Mouse (Mus musculus): Measurements from ENCODE around the gene Cpne8. TPM values are rescaled to one million over a fixed set of nuclear protein-coding genes. Genes with fewer than 3 reads are reported as not detected.

Cpne8 gene
- 10.0 and 12.4 TPM in 2 replicates for polyA plus RNA-seq (2016; fragmentation: Nextera tagmentation; extraction: Ambion mirVana)

GRCm38 (mm10) chr15:90678985-90679759 is at the start of gene Cpne8:
Gene Cpne8 (minus strand): TSS chr15:90679432.
- under 1% methylated on average over 55 of the region's 56 CpGs for WGBS
- Histone ChIP-seq H3K27me3 (peaks cover 3% of the 10 kb centered on the region; the same call in 1 of the 2 replicates), H3K4me2 (replicated peaks) (peak within 1 kb of the TSS; percentile 96), H3K36me3 (no peaks in the 10 kb centered on the region), H3K9ac (peak within 1 kb of the TSS; percentile 62), H3K4me3 (peak within 1 kb of the TSS; percentile 59), H3K27ac (no peak within 1 kb of the TSS), H3K4me1 (no peaks in the 10 kb centered on the region; the same call in 1 of the 2 replicates), H3K9me3 (no peaks in the 10 kb centered on the region)
- ATAC-seq (ENCODE audit: insufficient number of reproducible peaks, insufficient read depth, low FRiP score, low TSS enrichment) = peak; percentile 67

- no peaks in the 10 kb centered on the region for H3K27me3 ChIP-seq
- H3K36me3 ChIP-seq = no peaks in the 10 kb centered on the region
- no peaks in the 10 kb centered on the region for H3K9me3 ChIP-seq
- no peak overlapping the region for H3K9ac ChIP-seq
- H3K4me3 ChIP-seq = no peak overlapping the region
- H3K4me1 ChIP-seq = no peaks in the 10 kb centered on the region
- no peak overlapping the region for H3K27ac ChIP-seq
- ATAC-seq (ENCODE audit: insufficient number of reproducible peaks, insufficient read depth, low FRiP score, low TSS enrichment) = no peak
- no peak overlapping the region for H3K4me2 ChIP-seq (replicated peaks)
- WGBS = 84% methylated on average over 4 of the region's 4 CpGs
Observed at GRCm38 (mm10) chr15:90717717-90718116, 38.5 kb upstream of the Cpne8 start.

- no peaks in the 10 kb centered on the region for H3K27me3 ChIP-seq
- no peaks in the 10 kb centered on the region for H3K9me3 ChIP-seq
- 85% methylated on average over 7 of the region's 7 CpGs for whole genome bisulfite sequencing
- no peak overlapping the region for H3K4me2 ChIP-seq (replicated peaks)
- no peaks in the 10 kb centered on the region for H3K36me3 ChIP-seq
- no peak overlapping the region for H3K9ac ChIP-seq
- no peaks in the 10 kb centered on the region for H3K4me1 ChIP-seq
- no peak for ATAC-seq (ENCODE audit: insufficient number of reproducible peaks, insufficient read depth, low FRiP score, low TSS enrichment)
- no peak overlapping the region for H3K27ac ChIP-seq
- no peak overlapping the region for H3K4me3 ChIP-seq
Observed at GRCm38 (mm10) chr15:90709296-90709695, 30.1 kb upstream of the Cpne8 start.

GRCm38 (mm10) chr15:90704314-90704713 is 25.1 kb upstream of the Cpne8 start:
- Histone ChIP-seq H3K9ac (no peak overlapping the region), H3K4me3 (no peak overlapping the region), H3K4me1 (no peaks in the 10 kb centered on the region), H3K27ac (no peak overlapping the region), H3K36me3 (no peaks in the 10 kb centered on the region), H3K4me2 (replicated peaks) (no peak overlapping the region), H3K9me3 (no peaks in the 10 kb centered on the region), H3K27me3 (no peaks in the 10 kb centered on the region)
- WGBS = 66% methylated on average over 5 of the region's 5 CpGs
- no peak for ATAC-seq (ENCODE audit: insufficient number of reproducible peaks, insufficient read depth, low FRiP score, low TSS enrichment)

- Histone ChIP-seq H3K4me1 (no peaks in the 10 kb centered on the region), H3K4me2 (replicated peaks) (no peak overlapping the region), H3K4me3 (no peak overlapping the region), H3K27me3 (no peaks in the 10 kb centered on the region), H3K9ac (no peak overlapping the region), H3K9me3 (no peaks in the 10 kb centered on the region), H3K36me3 (no peaks in the 10 kb centered on the region), H3K27ac (no peak overlapping the region)
- no peak for ATAC-seq (ENCODE audit: insufficient number of reproducible peaks, insufficient read depth, low FRiP score, low TSS enrichment)
- 59% methylated on average over 11 of the region's 11 CpGs for WGBS
Observed at GRCm38 (mm10) chr15:90703502-90704232, 24.4 kb upstream of the Cpne8 start.

GRCm38 (mm10) chr15:90686770-90687169 is 7.5 kb upstream of the Cpne8 start:
- Histone ChIP-seq H3K27ac (no peak overlapping the region), H3K36me3 (no peaks in the 10 kb centered on the region), H3K9ac (no peak overlapping the region), H3K9me3 (no peaks in the 10 kb centered on the region), H3K4me1 (no peaks in the 10 kb centered on the region), H3K4me3 (no peak overlapping the region), H3K27me3 (no peaks in the 10 kb centered on the region), H3K4me2 (replicated peaks) (no peak overlapping the region)
- 88% methylated on average over 6 of the region's 6 CpGs for WGBS
- no peak for ATAC-seq (ENCODE audit: insufficient number of reproducible peaks, insufficient read depth, low FRiP score, low TSS enrichment)

GRCm38 (mm10) chr15:90679760-90680579 is 738 bp upstream of the Cpne8 start:
- Histone ChIP-seq H3K4me1 (no peaks in the 10 kb centered on the region; the same call in 1 of the 2 replicates), H3K4me2 (replicated peaks) (peak overlapping the region; percentile 96), H3K36me3 (no peaks in the 10 kb centered on the region), H3K27me3 (peaks cover 3% of the 10 kb centered on the region; the same call in 1 of the 2 replicates), H3K9ac (peak overlapping the region; percentile 62), H3K9me3 (no peaks in the 10 kb centered on the region), H3K4me3 (peak overlapping the region; percentile 59), H3K27ac (no peak overlapping the region)
- ATAC-seq (ENCODE audit: insufficient number of reproducible peaks, insufficient read depth, low FRiP score, low TSS enrichment) = peak; percentile 79; the same call in 1 of the 2 replicates
- WGBS = 3% methylated on average over 36 of the region's 36 CpGs

- Histone ChIP-seq H3K4me3 (peak overlapping the region; percentile 59), H3K9ac (no peak overlapping the region), H3K4me2 (replicated peaks) (peak overlapping the region; percentile 96), H3K4me1 (no peaks in the 10 kb centered on the region; the same call in 1 of the 2 replicates), H3K27ac (no peak overlapping the region), H3K27me3 (peaks cover 3% of the 10 kb centered on the region; the same call in 1 of the 2 replicates), H3K9me3 (no peaks in the 10 kb centered on the region), H3K36me3 (no peaks in the 10 kb centered on the region)
- no peak; the same call in 1 of the 2 replicates for ATAC-seq (ENCODE audit: insufficient number of reproducible peaks, insufficient read depth, low FRiP score, low TSS enrichment)
- WGBS = 3% methylated on average over 19 of the region's 19 CpGs
Observed at GRCm38 (mm10) chr15:90678488-90678887, 744 bp downstream of the Cpne8 start.

GRCm38 (mm10) chr15:90669494-90669893 is 9.7 kb downstream of the Cpne8 start:
- 74% methylated on average over 7 of the region's 7 CpGs for WGBS
- H3K9me3 ChIP-seq = no peaks in the 10 kb centered on the region
- H3K4me1 ChIP-seq = no peaks in the 10 kb centered on the region
- H3K36me3 ChIP-seq = no peaks in the 10 kb centered on the region
- H3K27me3 ChIP-seq = no peaks in the 10 kb centered on the region
- H3K4me3 ChIP-seq = no peak overlapping the region
- no peak overlapping the region for H3K9ac ChIP-seq
- no peak overlapping the region for H3K27ac ChIP-seq
- no peak overlapping the region for H3K4me2 ChIP-seq (replicated peaks)
- no peak for ATAC-seq (ENCODE audit: insufficient number of reproducible peaks, insufficient read depth, low FRiP score, low TSS enrichment)

GRCm38 (mm10) chr15:90666893-90667292 is 12.3 kb downstream of the Cpne8 start:
- Histone ChIP-seq H3K4me2 (replicated peaks) (no peak overlapping the region), H3K27me3 (no peaks in the 10 kb centered on the region), H3K4me3 (no peak overlapping the region), H3K4me1 (no peaks in the 10 kb centered on the region), H3K36me3 (no peaks in the 10 kb centered on the region), H3K27ac (no peak overlapping the region), H3K9ac (no peak overlapping the region), H3K9me3 (no peaks in the 10 kb centered on the region)
- no peak for ATAC-seq (ENCODE audit: insufficient number of reproducible peaks, insufficient read depth, low FRiP score, low TSS enrichment)
- 88% methylated on average over 6 of the region's 6 CpGs for WGBS

- no peak overlapping the region for H3K4me3 ChIP-seq
- H3K27me3 ChIP-seq = no peaks in the 10 kb centered on the region
- WGBS = 63% methylated on average over 3 of the region's 3 CpGs
- ATAC-seq (ENCODE audit: insufficient number of reproducible peaks, insufficient read depth, low FRiP score, low TSS enrichment) = no peak
- H3K27ac ChIP-seq = no peak overlapping the region
- no peak overlapping the region for H3K4me2 ChIP-seq (replicated peaks)
- no peaks in the 10 kb centered on the region for H3K9me3 ChIP-seq
- no peaks in the 10 kb centered on the region for H3K4me1 ChIP-seq
- H3K9ac ChIP-seq = no peak overlapping the region
- H3K36me3 ChIP-seq = no peaks in the 10 kb centered on the region
Observed at GRCm38 (mm10) chr15:90664615-90665014, 14.6 kb downstream of the Cpne8 start.

Measured in embryonic facial prominence, embryonic 12.5 days (tissue).